In the genomic region with DNA sequence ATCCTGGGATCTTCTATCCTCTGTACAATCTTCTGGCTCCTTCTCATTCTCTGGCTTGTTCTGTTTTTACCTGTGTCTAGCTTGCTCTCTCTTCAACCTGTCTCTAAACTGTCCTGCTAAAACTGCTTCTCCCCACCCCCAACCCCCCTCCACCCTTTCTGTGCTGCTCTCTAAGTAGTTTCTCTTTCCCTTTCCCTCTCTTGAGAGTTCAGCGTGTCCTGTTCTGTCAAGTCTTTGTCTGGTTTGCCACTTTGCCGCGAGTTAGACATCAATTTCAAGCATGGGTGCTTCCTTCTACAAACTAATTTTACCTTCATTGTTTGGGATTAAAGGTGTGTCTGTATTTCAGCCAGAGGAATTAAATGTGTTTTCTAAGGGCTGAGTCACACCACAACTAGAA, we compare ENCODE assay signal across 27 mouse cellular contexts. TPM values are rescaled to one million over a fixed set of nuclear protein-coding genes. Genes with fewer than 3 reads are reported as not detected.
DNase-seq lines count a peak whose midpoint lies in the region; ATAC-seq lines count a peak whose summit lies in the region.
"Had no signal": no experiment of that assay in that cellular context is flagged by ENCODE, and none has a peak within 500 bp of the region (broad histone marks: within the 10 kb centered on the region; RNA-seq: fewer than 3 reads in every experiment).

No protein-coding gene starts in this region.

- no peaks in the 10 kb centered on the region for H3K27me3 ChIP-seq in erythroblast, embryonic 14.5 days (ENCODE audit: control insufficient read depth)
- no peaks in the 10 kb centered on the region for H3K27me3 ChIP-seq in liver, embryonic 15.5 days
- no peaks in the 10 kb centered on the region for H3K27me3 ChIP-seq in midbrain, embryonic 14.5 days (ENCODE audit: control insufficient read depth, insufficient read depth, low read length)
- H3K27me3 ChIP-seq: forebrain, embryonic 15.5 days; hindbrain, embryonic 12.5 days; midbrain, embryonic 12.5 days; neural tube, embryonic 15.5 days had no signal

- peak overlapping the region; percentile 4; the same call in 1 of the 2 replicates for H3K9ac ChIP-seq in liver, embryonic 15.5 days
- H3K9ac ChIP-seq in midbrain, embryonic 14.5 days (replicated peaks; ENCODE audit: low read length) = no peak overlapping the region
- H3K9ac ChIP-seq: forebrain, embryonic 15.5 days; hindbrain, embryonic 12.5 days; lung, embryonic 14.5 days; midbrain, embryonic 12.5 days; neural tube, embryonic 15.5 days had no signal

- H3K4me1 ChIP-seq in erythroblast, embryonic 14.5 days (ENCODE audit: control insufficient read depth) = peaks cover 52% of the 10 kb centered on the region
- H3K4me1 ChIP-seq in liver, embryonic 15.5 days (replicated peaks) = peaks cover 46% of the 10 kb centered on the region
- peaks cover 10% of the 10 kb centered on the region; the same call in 1 of the 2 replicates for H3K4me1 ChIP-seq in midbrain, embryonic 14.5 days (ENCODE audit: control insufficient read depth, insufficient read depth, low read length)

- no peak for ATAC-seq in erythroblast, adult 5-6 weeks (replicated peaks; ENCODE audit: low FRiP score, poor library complexity, severe bottlenecking)
- no peak for ATAC-seq in liver, embryonic 15.5 days (ENCODE audit: insufficient read depth)
- ATAC-seq in midbrain, embryonic 14.5 days (ENCODE audit: low FRiP score, low TSS enrichment) = no peak
- ATAC-seq: forebrain, embryonic 15.5 days; intestine, postnatal 0 days had no signal

- WGBS in liver, embryonic 15.5 days (ENCODE audit: insufficient replicate concordance) = 63% methylated on average over 3 of the region's 3 CpGs
- 46% methylated on average over 3 of the region's 3 CpGs for WGBS in midbrain, embryonic 14.5 days

- peak overlapping the region; percentile 73 for H3K27ac ChIP-seq in liver, embryonic 15.5 days (replicated peaks)
- H3K27ac ChIP-seq in midbrain, embryonic 14.5 days (replicated peaks; ENCODE audit: low read depth, low read length) = no peak overlapping the region
- H3K27ac ChIP-seq: forebrain, embryonic 15.5 days; hindbrain, embryonic 12.5 days; macrophage; midbrain, embryonic 12.5 days; neural tube, embryonic 15.5 days had no signal

- H3K36me3 ChIP-seq in erythroblast, embryonic 14.5 days (ENCODE audit: control insufficient read depth) = peaks cover 61% of the 10 kb centered on the region
- H3K36me3 ChIP-seq in liver, embryonic 15.5 days (replicated peaks) = peaks cover 38% of the 10 kb centered on the region
- H3K36me3 ChIP-seq in midbrain, embryonic 14.5 days (ENCODE audit: control insufficient read depth, insufficient read depth, low read length) = peaks cover 39% of the 10 kb centered on the region

- no peaks in the 10 kb centered on the region for H3K9me3 ChIP-seq in erythroblast, embryonic 14.5 days (ENCODE audit: control insufficient read depth, low read length)
- no peaks in the 10 kb centered on the region for H3K9me3 ChIP-seq in liver, embryonic 15.5 days (replicated peaks)
- H3K9me3 ChIP-seq in midbrain, embryonic 14.5 days (ENCODE audit: control insufficient read depth, low read length) = no peaks in the 10 kb centered on the region
- H3K9me3 ChIP-seq: forebrain, embryonic 15.5 days; hindbrain, embryonic 12.5 days; midbrain, embryonic 12.5 days; neural tube, embryonic 15.5 days had no signal

- H3K4me3 ChIP-seq in erythroblast, embryonic 14.5 days (replicated peaks) = peak overlapping the region; percentile 31
- peak overlapping the region; percentile 7; the same call in 1 of the 2 replicates for H3K4me3 ChIP-seq in liver, embryonic 15.5 days (replicated peaks)
- H3K4me3 ChIP-seq in midbrain, embryonic 14.5 days (replicated peaks; ENCODE audit: low read depth, low read length) = no peak overlapping the region
- H3K4me3 ChIP-seq: forebrain, embryonic 15.5 days; hindbrain, embryonic 12.5 days; midbrain, embryonic 12.5 days; neural tube, embryonic 15.5 days had no signal

- H3K4me2 ChIP-seq in liver, embryonic 15.5 days = peak overlapping the region; percentile 55
- H3K4me2 ChIP-seq in midbrain, embryonic 14.5 days (ENCODE audit: low read length) = no peak overlapping the region
- H3K4me2 ChIP-seq: forebrain, embryonic 15.5 days; hindbrain, embryonic 12.5 days; lung, embryonic 14.5 days; midbrain, embryonic 12.5 days; neural tube, embryonic 15.5 days had no signal

- DNase-seq in 416B (ENCODE audit: low read depth) = peak; percentile 42
- peak; percentile 11 for DNase-seq in Muller cell, postnatal 12 days (ENCODE audit: inconsistent ontology term)
- DNase-seq in midbrain, embryonic 14.5 days = no peak
- DNase-seq in cerebellum, adult 9-10 months = no peak
- DNase-seq in urinary bladder, postnatal 10 days (ENCODE audit: low spot score) = no peak
- DNase-seq: adrenal gland, adult 2 months; cerebellum, adult 11 months; cerebellum, postnatal 36 days; layer of hippocampus, postnatal 36 days; lung, embryonic 14.5 days; retina, postnatal 1 day; thymus, adult 2 months had no signal

RNA-seq across cellular contexts. Expression of gene Psmb2, which starts 5.7 kb away (rescaled TPM):
- polyA plus RNA-seq in erythroblast, embryonic 14.5 days (2012) = 7.7 and 11.1 TPM in 2 replicates
- total RNA-seq in erythroblast, adult 5-6 weeks (2015; ENCODE audit: low replicate concordance) = 54.5 and 89.0 TPM in 2 replicates
- total RNA-seq in erythroblast, adult 5-6 weeks (2017; ENCODE audit: low replicate concordance) = 14.4 and 30.6 TPM in 2 replicates
- polyA plus RNA-seq in liver, embryonic 15.5 days (2015; fragmentation: Nextera tagmentation; extraction: Ambion mirVana) = 236 and 256 TPM in 2 replicates
- 442 and 480 TPM in 2 replicates for polyA plus RNA-seq in midbrain, embryonic 14.5 days (2014; fragmentation: Nextera tagmentation; extraction: Ambion mirVana)

RNA-seq across cellular contexts. Expression of gene Tfap2e, which starts 53.0 kb away (rescaled TPM):
- polyA plus RNA-seq in erythroblast, embryonic 14.5 days (2012) = not detected in 2 replicates
- total RNA-seq in erythroblast, adult 5-6 weeks (2015; ENCODE audit: low replicate concordance) = not detected in 2 replicates
- total RNA-seq in erythroblast, adult 5-6 weeks (2017; ENCODE audit: low replicate concordance) = not detected in 2 replicates
- polyA plus RNA-seq in liver, embryonic 15.5 days (2015; fragmentation: Nextera tagmentation; extraction: Ambion mirVana) = not detected in 2 replicates
- polyA plus RNA-seq in midbrain, embryonic 14.5 days (2014; fragmentation: Nextera tagmentation; extraction: Ambion mirVana) = 0.97 and 2.0 TPM in 2 replicates
- total RNA-seq: adrenal gland, adult 2 months; gastrocnemius, adult 18-20 months; layer of hippocampus, postnatal 36 days had no signal
- polyA plus RNA-seq: adrenal gland, adult 2 months; gonadal fat pad, adult 2 months; heart, embryonic 16.5 days; intestine, postnatal 0 days; kidney, embryonic 16.5 days; limb, embryonic 11.5 days; lung, embryonic 14.5 days; macrophage; small intestine, adult 2 months had no signal

Comparison
In these comparisons a context has a peak if more than half of its experiments do, and no peak if none do; other contexts are left out.
1. DNase-seq: peak in 416B (single experiment) and Muller cell, postnatal 12 days (single experiment); none in midbrain, embryonic 14.5 days (single experiment), cerebellum, adult 9-10 months (single experiment) and urinary bladder, postnatal 10 days (single experiment).
2. RNA of gene Psmb2, which starts 5.7 kb away (polyA plus RNA-seq): 442 to 480 TPM in midbrain, embryonic 14.5 days and 236 to 256 TPM in liver, embryonic 15.5 days; 7.7 to 11.1 TPM in erythroblast, embryonic 14.5 days; every median in the first group is over 10 times any median in the second.